Comparison of ENCODE assay signal across 8 mouse cellular contexts in genomic region chr4:54948616-54949560, GRCm38 (mm10). TPM values are rescaled to one million over a fixed set of nuclear protein-coding genes. Genes with fewer than 3 reads are reported as not detected.
DNase-seq lines count a peak whose midpoint lies in the region; ATAC-seq and TF ChIP-seq lines count a peak whose summit lies in the region.

No protein-coding gene starts in this region.

- WGBS in kidney, postnatal 0 days, result under 1% methylated on average over 30 of the region's 32 CpGs
- WGBS in liver, postnatal 0 days (ENCODE audit: insufficient replicate concordance), result 1% methylated on average over 26 of the region's 32 CpGs

- TF ChIP-seq CTCF in kidney, postnatal 0 days (IDR thresholded peaks at IDR 0.05; ENCODE audit: low read depth), result no peak
- no peak for TF ChIP-seq CTCF in liver, postnatal 0 days (IDR thresholded peaks at IDR 0.05; ENCODE audit: low read depth)

- peak overlapping the region; percentile 94 for H3K27ac ChIP-seq in kidney, postnatal 0 days
- H3K27ac ChIP-seq in liver, postnatal 0 days (ENCODE audit: low read depth), result peak overlapping the region; percentile 57

- ATAC-seq in granulocyte monocyte progenitor cell, adult 5-6 weeks (replicated peaks; ENCODE audit: poor library complexity, severe bottlenecking), result 0 out of 2 replicates have a peak, but pooled peaks have one; percentile 13
- ATAC-seq in kidney, postnatal 0 days (replicated peaks; ENCODE audit: low FRiP score, low read depth), result peak; percentile 67; the same call in 1 of the 2 replicates
- no peak for ATAC-seq in liver, postnatal 0 days

- TF ChIP-seq EP300 in liver, postnatal 0 days (IDR thresholded peaks at IDR 0.05; ENCODE audit: low read depth), result no peak

- DNase-seq in urinary bladder, postnatal 14 days (ENCODE audit: low spot score), result peak; percentile 35
- DNase-seq in urinary bladder, postnatal 25 days (ENCODE audit: low spot score), result no peak
- peak; percentile 84 to 85 for DNase-seq in cerebellum, postnatal 10 days
- peak; percentile 76 for DNase-seq in kidney, postnatal 0 days (ENCODE audit: low spot score)
- DNase-seq in liver, postnatal 0 days, result peak; percentile 19
- DNase-seq in right cerebral cortex, postnatal 4 days, result peak; percentile 67
- no peak for DNase-seq in c-Kit-positive CD71-positive TER-119-positive erythroid progenitor cells, embryonic 14.5 days (ENCODE audit: low spot score)

- H3K4me3 ChIP-seq in kidney, postnatal 0 days (replicated peaks; ENCODE audit: low read depth, low read length), result peak overlapping the region; percentile 78
- H3K4me3 ChIP-seq in liver, postnatal 0 days (ENCODE audit: low read depth, low read length), result peak overlapping the region; percentile 48

- no peaks in the 10 kb centered on the region for H3K36me3 ChIP-seq in kidney, postnatal 0 days (ENCODE audit: insufficient read depth, low read length)
- H3K36me3 ChIP-seq in liver, postnatal 0 days (replicated peaks; ENCODE audit: insufficient read depth, low read length), result no peaks in the 10 kb centered on the region

- H3K4me1 ChIP-seq in kidney, postnatal 0 days (replicated peaks; ENCODE audit: insufficient read depth, low read length), result no peaks in the 10 kb centered on the region; the same call in 1 of the 2 replicates
- H3K4me1 ChIP-seq in liver, postnatal 0 days (ENCODE audit: insufficient read depth), result peaks cover 6% of the 10 kb centered on the region

- no peaks in the 10 kb centered on the region for H3K27me3 ChIP-seq in kidney, postnatal 0 days (ENCODE audit: insufficient read depth, low read length)
- H3K27me3 ChIP-seq in liver, postnatal 0 days (ENCODE audit: insufficient read depth, low read length), result peaks cover 56% of the 10 kb centered on the region

- H3K4me2 ChIP-seq in kidney, postnatal 0 days (ENCODE audit: low read length), result peak overlapping the region; percentile 96
- H3K4me2 ChIP-seq in liver, postnatal 0 days (ENCODE audit: low read depth, low read length), result peak overlapping the region; percentile 71

- peak overlapping the region; percentile 80 for H3K9ac ChIP-seq in kidney, postnatal 0 days (ENCODE audit: low read depth, low read length)
- H3K9ac ChIP-seq in liver, postnatal 0 days (replicated peaks), result peak overlapping the region; percentile 18

- no peaks in the 10 kb centered on the region for H3K9me3 ChIP-seq in kidney, postnatal 0 days (replicated peaks; ENCODE audit: low read length)
- H3K9me3 ChIP-seq in liver, postnatal 0 days (ENCODE audit: low read length), result no peaks in the 10 kb centered on the region

RNA-seq across cellular contexts. Expression of gene Zfp462, which starts 4.0 kb away (rescaled TPM):
- total RNA-seq in granulocyte monocyte progenitor cell, adult 5-6 weeks (2014; fragmentation: Nextera tagmentation), result 0.06 TPM in 1 of 2 replicates, not detected in the other
- 0.05 and 0.22 TPM in 2 replicates for total RNA-seq in granulocyte monocyte progenitor cell, adult 5-6 weeks (2017)
- polyA plus RNA-seq in kidney, postnatal 0 days (2015; fragmentation: Nextera tagmentation; extraction: Ambion mirVana), result 2.6 and 2.9 TPM in 2 replicates
- polyA plus RNA-seq in liver, postnatal 0 days (2015; fragmentation: Nextera tagmentation; extraction: Ambion mirVana), result 0.08 and 0.14 TPM in 2 replicates

Comparison
In these comparisons a context has a peak if more than half of its experiments do, and no peak if none do; other contexts are left out.
1. DNase-seq: peak in urinary bladder, postnatal 14 days (single experiment), cerebellum, postnatal 10 days (2 of 2), kidney, postnatal 0 days (single experiment), liver, postnatal 0 days (single experiment) and right cerebral cortex, postnatal 4 days (single experiment); none in urinary bladder, postnatal 25 days (single experiment) and c-Kit-positive CD71-positive TER-119-positive erythroid progenitor cells, embryonic 14.5 days (single experiment).